Mouse (Mus musculus) heart, adult 11 months (tissue): Measurements from ENCODE around the gene G6pc3.
A peak's percentile ranks its signal among the peaks of the same experiment; 100 is the strongest.
"Not testable (repeated sequence)": the region's sequence is repeated elsewhere in the genome, so short reads cannot be mapped to it uniquely, and the experiment has no call there.

Source experiments
- DNase-seq: peaks from one replicate; pipeline ENCODE4 v3.0.0; 2022

The G6pc3 gene

DNA sequence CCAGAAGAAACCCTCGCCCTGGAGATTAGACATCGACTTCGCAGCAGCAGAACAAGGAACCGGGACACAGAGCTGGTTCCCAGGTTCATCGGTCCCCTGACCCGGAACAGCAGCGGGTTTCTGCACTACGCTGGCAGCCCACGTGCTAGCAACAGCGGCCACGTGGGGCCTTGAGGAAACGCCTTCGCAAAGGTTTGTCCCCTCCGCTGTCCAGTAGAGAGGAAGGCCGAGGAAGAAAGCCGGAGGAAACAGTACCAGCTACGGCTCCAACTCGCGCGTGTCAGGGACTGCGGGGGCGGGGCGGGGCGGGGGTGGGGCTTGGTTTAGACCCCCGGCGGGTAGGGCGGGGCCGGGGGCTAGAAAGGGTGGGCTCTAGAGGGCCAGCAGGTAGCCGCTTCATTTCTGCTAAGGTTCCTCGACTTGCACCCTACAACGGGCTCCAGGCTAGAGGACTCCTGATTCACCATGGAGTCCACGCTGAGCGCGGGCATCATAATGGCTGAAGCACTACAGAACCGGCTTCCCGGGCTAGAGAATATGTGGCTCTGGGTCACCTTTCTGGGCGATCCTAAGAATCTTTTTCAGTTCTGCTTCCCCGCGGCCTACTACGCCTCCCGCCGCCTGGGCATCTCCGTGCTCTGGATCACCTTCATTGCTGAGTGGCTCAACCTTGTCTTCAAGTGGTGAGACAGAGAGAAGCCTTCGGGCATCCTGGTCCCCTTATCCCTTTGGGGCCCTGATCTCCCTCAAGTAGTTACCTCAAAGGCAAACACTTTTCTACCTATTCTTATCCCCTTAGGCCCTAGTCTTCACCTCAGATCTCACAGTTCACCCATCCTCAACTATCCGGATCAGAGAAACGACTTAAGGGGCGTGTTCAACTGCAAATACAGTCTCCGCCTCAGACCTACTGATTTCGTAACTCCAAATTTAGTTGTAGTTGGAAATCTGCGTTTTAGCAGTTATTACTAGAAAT is at the start of gene G6pc3:
TSS of gene G6pc3 (plus strand) at position 160 of the 976 bp plus-strand sequence.
- peak; percentile 99 for DNase-seq

GRCm38 (mm10) chr11:102140508-102140907 is 48.9 kb upstream of the G6pc3 start:
- DNase-seq, result no peak

DNA sequence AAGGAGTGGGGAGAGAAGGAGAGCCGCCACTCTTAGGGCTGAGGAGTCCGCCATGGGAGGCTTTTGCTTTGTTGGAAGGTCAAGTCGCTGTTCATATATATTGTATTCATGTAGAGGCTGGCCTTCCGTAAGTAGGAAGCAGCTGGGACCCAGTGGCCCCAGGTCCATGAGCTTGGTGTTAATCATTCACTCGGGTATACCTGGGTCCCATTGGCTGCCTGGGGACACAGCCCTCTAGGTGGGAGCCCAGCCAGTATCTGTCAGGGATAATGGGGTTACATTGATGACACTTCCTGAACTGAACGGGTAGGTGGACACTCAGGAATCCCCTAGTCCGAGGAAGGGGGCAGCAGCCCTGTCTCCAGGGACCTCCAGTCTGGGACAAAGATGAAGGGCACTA is 47.1 kb upstream of the G6pc3 start:
- DNase-seq, result no peak

DNA sequence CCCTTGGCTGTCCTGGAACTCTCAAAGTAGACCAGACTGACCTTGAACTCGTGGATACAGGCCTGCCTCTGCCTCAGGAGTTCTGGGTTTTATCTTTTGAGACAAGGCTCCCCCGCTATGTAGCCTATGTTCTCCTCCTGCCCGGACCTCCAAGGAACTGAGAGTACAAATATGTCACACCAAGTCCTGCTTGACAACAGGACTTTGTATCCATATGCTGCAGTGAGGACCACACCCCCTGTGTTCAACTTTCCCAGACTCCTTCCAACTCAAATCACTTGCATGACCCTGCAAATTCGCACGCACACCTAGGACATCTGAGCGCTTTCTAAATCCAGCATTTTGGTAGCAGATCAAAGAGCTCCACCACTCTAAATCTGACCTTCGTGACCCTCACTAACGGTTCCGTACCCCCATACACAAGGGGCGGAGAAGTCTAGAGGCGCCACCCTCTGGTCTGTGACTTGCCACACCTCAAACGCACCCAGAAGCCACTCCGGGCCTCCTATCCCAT is 44.4 kb upstream of the G6pc3 start:
- no peak for DNase-seq

DNA sequence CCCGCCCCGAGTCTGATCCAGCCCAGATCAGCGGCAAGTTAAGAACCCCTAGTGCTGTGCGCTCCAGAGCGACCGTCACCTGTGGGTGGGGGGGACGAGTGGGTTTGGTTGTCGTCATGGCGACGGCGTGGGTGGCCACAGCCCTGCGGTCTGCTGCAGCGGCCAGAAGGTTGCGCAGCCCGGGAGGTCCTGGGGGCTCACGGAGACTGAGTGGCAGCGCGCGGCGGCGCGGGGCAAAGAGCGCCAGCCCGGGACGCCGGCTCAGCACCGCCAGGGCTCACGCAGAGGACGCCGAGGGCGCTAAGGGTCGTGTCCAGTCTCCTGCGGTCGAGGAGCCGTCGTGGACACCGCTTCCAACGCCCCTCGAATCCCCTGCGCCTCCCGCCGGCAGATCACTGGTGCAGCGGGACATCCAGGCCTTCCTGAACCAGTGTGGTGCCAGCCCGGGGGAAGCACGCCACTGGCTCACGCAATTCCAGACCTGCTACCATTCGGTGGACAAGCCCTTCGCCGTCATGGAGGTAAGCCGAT is 43.9 kb upstream of the G6pc3 start, which contains the start of gene Nags:
TSS of gene Nags (plus strand) at position 43 of the 531 bp plus-strand sequence.
- no peak for DNase-seq

DNA sequence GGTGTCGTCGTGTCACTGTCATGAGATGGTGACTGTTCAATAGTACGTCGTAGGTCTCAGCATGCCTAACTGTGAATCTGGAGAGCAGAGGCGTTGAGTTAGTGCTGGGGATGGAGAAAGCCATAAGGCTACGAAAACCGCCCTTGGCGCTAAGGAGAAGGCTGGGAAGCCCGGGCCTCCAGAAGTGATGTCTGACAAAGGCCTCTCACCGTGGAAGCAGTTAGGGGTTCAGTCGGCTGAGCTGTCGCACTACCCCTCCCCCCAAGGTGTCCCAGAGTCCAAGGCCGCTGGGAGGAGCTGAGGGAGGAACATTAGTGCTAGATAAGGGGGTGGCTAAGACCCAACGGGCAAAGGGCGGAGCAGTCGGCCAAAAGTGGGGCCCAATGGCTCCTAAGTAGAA is 43.4 kb upstream of the G6pc3 start:
- DNase-seq, result no peak

- no peak for DNase-seq
Observed at GRCm38 (mm10) chr11:102146531-102146930, 42.9 kb upstream of the G6pc3 start.

- DNase-seq, result no peak
Observed at GRCm38 (mm10) chr11:102147213-102147989, 42.0 kb upstream of the G6pc3 start.

- peak; percentile 99 for DNase-seq
Observed at GRCm38 (mm10) chr11:102156039-102156785, 33.2 kb upstream of the G6pc3 start, which contains the start of gene Tmem101. Gene Tmem101 (minus strand): TSS chr11:102156404.

GRCm38 (mm10) chr11:102156786-102157089 is 32.7 kb upstream of the G6pc3 start:
- DNase-seq, result no peak

DNA sequence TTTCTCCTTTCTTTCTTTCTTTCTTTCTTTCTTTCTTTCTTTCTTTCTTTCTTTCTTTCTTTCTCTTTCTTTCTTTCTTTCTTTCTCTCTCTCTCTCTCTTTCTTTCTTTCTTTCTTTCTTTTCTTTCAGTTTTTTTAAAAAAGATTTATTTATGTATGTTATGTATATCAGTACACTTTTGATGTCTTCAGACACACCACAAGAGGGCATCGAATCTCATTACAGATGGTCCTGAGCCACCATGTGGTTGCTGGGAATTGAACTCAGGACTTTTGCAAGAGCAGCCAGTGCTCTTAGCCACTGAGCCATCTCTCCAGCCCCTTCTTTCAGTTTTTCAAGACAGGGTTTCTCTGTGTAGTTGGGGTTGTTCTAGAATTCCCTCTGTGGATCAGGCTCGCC is 31.4 kb upstream of the G6pc3 start:
- not testable (repeated sequence) for DNase-seq

DNA sequence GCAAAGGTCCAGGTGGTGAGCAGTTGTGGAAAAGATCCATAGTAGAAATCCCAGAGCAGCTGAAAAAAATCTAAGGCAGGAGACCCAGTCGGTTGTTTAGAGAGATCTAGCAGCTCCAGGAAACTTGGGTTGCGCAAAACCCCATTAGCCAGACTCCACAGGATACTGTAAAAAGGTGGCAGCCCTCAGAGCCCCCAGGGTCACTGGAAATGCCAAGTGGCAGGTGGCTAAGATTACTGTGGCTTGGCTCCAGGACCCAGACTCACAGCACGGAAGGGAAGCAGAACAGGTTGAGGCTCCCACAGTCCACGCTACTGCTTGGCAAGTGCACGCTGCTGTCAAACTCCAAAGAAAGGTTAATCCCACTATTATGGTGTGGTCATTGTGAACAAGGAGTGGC is 29.6 kb upstream of the G6pc3 start:
- no peak for DNase-seq

DNA sequence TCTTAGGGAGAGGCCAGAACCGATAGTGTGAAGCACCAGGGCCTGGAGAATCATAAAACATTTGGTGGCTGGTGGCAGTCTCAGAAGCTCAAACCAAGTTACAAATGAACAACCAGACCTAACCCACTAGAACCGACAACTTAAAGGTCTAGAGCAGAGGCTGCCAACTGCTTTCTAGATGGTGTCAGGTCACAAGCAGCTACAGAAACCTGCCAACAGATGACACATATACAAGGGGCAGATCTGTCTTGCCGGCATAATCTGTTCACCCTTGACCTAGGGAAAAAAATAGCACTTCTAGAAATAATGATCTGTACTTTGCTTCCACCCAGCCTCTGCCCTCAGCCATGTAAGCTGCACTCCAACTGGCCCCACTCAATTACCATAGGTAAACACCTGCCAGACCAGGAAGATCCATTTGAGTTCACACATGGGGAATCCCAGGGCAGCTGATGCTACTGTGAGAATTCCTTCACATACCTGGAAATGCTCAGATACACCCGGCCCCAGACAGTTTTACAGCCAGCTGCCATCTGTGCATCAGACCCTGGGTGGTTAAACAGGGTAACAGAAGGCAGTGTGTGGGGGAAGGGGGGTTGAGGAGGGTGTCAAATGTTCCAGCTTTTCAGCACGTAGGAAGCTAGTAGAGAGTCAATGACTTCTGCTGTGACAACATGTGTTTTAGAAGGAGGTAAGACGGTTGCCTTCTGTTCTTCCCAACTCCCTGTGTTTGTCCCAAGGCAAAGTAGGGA is 23.3 kb upstream of the G6pc3 start:
- no peak for DNase-seq

DNA sequence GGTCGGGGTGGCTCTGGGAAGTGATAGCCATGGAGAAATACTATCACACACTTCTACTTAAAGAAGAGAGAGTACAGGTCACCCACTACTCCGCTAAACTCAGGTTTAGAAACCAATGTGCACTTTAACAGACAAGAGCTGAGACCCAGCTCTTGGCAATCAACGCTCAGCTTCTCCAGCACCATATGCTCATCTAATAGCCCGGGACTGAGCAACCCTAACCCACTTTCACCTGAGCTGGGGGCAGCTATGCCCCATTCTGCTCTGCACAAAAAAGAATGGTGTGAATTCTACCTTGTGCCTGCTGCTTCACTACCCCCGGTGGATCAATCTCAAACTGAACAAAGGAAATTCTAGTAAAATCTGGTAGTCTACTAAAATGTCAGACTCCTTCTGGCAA is 21.9 kb upstream of the G6pc3 start:
- no peak for DNase-seq

- no peak for DNase-seq
Observed at GRCm38 (mm10) chr11:102168689-102169088, 20.7 kb upstream of the G6pc3 start.

DNA sequence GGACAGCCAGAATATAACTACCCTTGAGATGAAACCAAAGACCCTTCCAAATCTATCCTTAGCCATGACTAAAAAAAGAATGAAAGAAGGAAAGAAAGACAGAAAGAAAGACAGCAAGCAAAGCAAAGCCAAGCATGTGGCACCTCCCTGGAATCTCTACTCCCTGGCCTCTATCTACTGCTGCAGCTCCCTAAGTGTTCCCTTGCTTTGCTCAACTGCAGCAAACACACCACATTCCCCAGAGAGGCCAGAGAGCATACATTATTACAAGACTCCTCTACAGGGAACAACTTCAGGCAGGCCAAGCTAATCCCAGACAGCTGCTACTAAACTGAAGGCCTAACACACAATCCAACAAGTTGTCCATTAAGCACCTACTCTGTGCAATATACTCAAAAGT is 9.6 kb upstream of the G6pc3 start:
- DNase-seq, result no peak

GRCm38 (mm10) chr11:102184253-102184645 is 5.2 kb upstream of the G6pc3 start:
- no peak for DNase-seq

- peak; percentile 99 for DNase-seq
Observed at GRCm38 (mm10) chr11:102184646-102185495, 4.5 kb upstream of the G6pc3 start, which contains the start of gene Lsm12. Gene Lsm12 (minus strand): TSS chr11:102185296.

GRCm38 (mm10) chr11:102185677-102186076 is 3.7 kb upstream of the G6pc3 start:
- DNase-seq, result no peak

GRCm38 (mm10) chr11:102186235-102186634 is 3.2 kb upstream of the G6pc3 start:
- no peak for DNase-seq

DNA sequence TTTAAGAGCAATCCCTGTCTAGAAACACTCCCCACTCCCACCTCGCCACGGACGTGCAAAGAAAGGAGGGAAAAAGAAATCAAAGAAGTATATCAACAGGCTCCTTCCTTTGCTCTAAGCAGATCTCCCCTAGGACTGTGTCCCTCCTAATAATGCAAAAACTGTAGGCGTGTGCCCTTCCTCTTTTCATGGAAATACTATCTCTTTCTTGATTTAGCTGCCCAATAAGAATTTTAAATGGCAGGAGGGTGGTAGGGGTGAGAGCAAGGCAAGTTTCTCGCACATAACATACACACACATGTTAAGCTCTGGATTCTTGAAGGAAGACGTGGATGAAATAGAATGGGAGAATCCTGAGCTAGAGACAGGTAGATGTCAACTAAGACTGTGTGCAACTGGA is 440 bp upstream of the G6pc3 start:
- no peak for DNase-seq
